8 mouse cellular contexts compared by ENCODE assay signal in the genomic region with DNA sequence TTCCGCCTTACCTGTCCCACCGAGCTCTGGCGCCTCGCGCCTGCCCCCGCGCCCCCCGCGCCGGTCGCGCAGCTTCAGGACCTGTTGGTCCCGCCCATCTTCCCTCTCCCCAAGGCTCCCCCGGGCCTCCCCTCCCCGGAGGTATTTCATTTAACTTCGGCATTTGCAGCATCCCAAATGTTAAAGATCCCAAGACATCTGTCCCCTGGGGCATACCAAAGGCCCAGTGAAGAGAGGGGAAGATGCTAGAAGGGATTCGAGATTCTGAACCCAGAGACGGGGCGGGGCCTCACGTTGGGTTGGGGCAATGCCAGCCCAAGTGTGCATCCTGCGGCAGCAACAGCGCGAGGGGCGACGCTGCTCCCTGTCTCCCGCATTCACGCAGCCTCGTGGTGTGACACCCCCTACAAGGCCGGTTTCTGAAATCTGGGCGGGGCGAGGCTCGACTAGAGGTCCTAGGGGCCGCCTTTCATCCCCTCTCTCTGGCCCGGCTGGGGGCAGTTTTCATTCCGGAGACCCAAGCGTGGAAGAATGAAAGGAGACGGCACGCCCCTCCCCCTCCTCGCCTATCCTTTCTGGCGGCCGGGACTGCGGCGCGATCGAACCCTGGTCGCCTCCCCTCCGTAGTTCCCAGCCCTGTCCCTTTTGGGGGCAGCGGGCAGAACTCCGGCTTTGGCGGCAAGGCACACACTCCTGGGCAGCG. TPM values are rescaled to one million over a fixed set of nuclear protein-coding genes. Genes with fewer than 3 reads are reported as not detected.
DNase-seq lines count a peak whose midpoint lies in the region; ATAC-seq and TF ChIP-seq lines count a peak whose summit lies in the region.

A gene (minus strand): TSS at position 373 of the 703 bp plus-strand sequence.

- peak within 1 kb of the TSS; percentile 76 for H3K4me2 ChIP-seq in lung, embryonic 15.5 days

- no peaks in the 10 kb centered on the region for H3K9me3 ChIP-seq in lung, embryonic 15.5 days

- peak; percentile 37 for DNase-seq in urinary bladder, postnatal 25 days (ENCODE audit: low spot score)
- DNase-seq in urinary bladder, postnatal 10 days (ENCODE audit: low spot score), result no peak
- DNase-seq in cerebellum, adult 2 months, result peak; percentile 25 to 43
- peak; percentile 86 for DNase-seq in forelimb bud, embryonic 11.5 days (ENCODE audit: low read depth, low spot score)
- DNase-seq in kidney, postnatal 10 days, result peak; percentile 72
- DNase-seq in retina, embryonic 14.5 days (ENCODE audit: low spot score), result peak; percentile 89
- DNase-seq in gastrocnemius, postnatal 25 days, result no peak

- no peak for TF ChIP-seq CTCF in cerebellum, adult 2 months (IDR thresholded peaks at IDR 0.05; ENCODE audit: borderline replicate concordance, insufficient read depth, low read depth, low read length)

- peak within 1 kb of the TSS; percentile 47 for H3K9ac ChIP-seq in lung, embryonic 15.5 days

- 2% methylated on average over 50 of the region's 51 CpGs for WGBS in cerebellum, adult 2 months
- under 1% methylated on average over 47 of the region's 51 CpGs for WGBS in lung, embryonic 15.5 days

- TF ChIP-seq POLR2A in cerebellum, adult 2 months (IDR thresholded peaks at IDR 0.05; ENCODE audit: borderline replicate concordance, insufficient read depth, low read length), result no peak

- H3K27me3 ChIP-seq in cerebellum, adult 2 months (ENCODE audit: control insufficient read depth, insufficient read depth, low read length), result peaks cover 2% of the 10 kb centered on the region; the same call in 1 of the 2 replicates
- no peaks in the 10 kb centered on the region for H3K27me3 ChIP-seq in lung, embryonic 15.5 days

- no peaks in the 10 kb centered on the region for H3K36me3 ChIP-seq in lung, embryonic 15.5 days

- peak within 1 kb of the TSS; percentile 65 for H3K4me3 ChIP-seq in cerebellum, adult 2 months (replicated peaks; ENCODE audit: insufficient read depth, low read depth, low read length)
- H3K4me3 ChIP-seq in lung, embryonic 15.5 days, result peak within 1 kb of the TSS; percentile 62

- no peaks in the 10 kb centered on the region for H3K4me1 ChIP-seq in cerebellum, adult 2 months (ENCODE audit: control insufficient read depth, insufficient read depth, low read length)
- H3K4me1 ChIP-seq in lung, embryonic 15.5 days, result peaks cover 39% of the 10 kb centered on the region

- no peak within 1 kb of the TSS for H3K27ac ChIP-seq in cerebellum, adult 2 months (ENCODE audit: insufficient read depth, low read length)
- peak within 1 kb of the TSS; percentile 86 for H3K27ac ChIP-seq in lung, embryonic 15.5 days

- peak; percentile 82 for ATAC-seq in lung, embryonic 15.5 days (ENCODE audit: borderline replicate concordance, extremely low read depth, low FRiP score, low TSS enrichment)

RNA-seq across cellular contexts. Expression of the gene that starts here (rescaled TPM):
- polyA plus RNA-seq in cerebellum, adult 2 months (2012; rRNA removed), result 1.4 and 1.8 TPM in 2 replicates
- polyA plus RNA-seq in lung, embryonic 15.5 days (2015; fragmentation: Nextera tagmentation; extraction: Ambion mirVana), result 15.7 and 16.0 TPM in 2 replicates
- total RNA-seq in gastrocnemius, postnatal 25 days (2021), result not detected

Comparison
In these comparisons a context has a peak if more than half of its experiments do, and no peak if none do; other contexts are left out.
1. DNase-seq: peak in urinary bladder, postnatal 25 days (single experiment), cerebellum, adult 2 months (2 of 2), forelimb bud, embryonic 11.5 days (single experiment), kidney, postnatal 10 days (single experiment) and retina, embryonic 14.5 days (single experiment); none in urinary bladder, postnatal 10 days (single experiment) and gastrocnemius, postnatal 25 days (single experiment).